Mouse (Mus musculus) urinary bladder, postnatal 14 days (tissue): ENCODE results near the gene Galntl6.

Experiments
- DNase-seq: peaks from one replicate; pipeline ENCODE4 v3.0.0; 2021; ENCODE audit warnings: low spot score

The Galntl6 gene

DNA sequence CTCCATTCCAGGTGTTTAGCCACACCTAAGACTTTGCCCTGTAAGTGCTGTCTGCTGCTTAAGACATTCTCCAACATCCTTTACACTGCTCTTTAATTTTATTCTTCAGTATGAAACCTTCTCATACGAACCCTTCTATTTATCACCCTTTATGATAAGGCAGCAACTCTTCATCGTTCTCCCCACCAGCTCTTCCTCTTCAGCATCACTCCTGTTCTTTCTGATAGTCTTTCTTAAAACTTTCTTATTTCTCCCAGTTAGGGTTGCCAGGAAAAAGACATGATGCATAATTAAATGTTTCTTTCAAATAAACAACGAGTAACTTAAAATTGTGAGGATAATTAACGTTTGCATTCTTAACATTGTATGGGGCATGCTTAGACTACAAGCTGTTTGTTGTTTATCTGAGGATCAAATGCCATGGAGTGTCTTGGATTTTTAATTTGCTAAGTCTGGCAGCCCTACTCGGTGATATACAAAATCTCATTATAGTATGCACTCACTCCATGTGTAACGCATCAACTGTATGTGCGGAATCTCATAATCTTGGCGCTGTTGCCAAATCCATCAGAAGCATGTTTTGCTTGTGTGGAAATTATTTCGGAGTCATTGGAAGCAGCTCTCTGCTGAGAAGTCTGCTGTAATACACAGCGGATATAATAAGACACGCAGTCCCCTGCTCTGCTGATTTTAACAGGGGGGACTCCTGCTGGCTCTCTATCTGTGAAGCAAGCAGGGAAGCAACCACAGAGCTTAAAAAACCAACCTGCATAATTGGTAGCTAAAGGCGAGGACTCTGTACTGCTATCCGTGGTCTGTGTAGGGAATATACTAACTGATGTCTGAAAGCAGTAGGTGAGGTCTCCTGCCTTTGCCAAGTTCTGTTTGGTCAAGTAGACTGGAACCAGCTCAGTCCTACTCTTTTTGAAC lies 1069.7 kb downstream of the Galntl6 start:
- DNase-seq = no peak

DNA sequence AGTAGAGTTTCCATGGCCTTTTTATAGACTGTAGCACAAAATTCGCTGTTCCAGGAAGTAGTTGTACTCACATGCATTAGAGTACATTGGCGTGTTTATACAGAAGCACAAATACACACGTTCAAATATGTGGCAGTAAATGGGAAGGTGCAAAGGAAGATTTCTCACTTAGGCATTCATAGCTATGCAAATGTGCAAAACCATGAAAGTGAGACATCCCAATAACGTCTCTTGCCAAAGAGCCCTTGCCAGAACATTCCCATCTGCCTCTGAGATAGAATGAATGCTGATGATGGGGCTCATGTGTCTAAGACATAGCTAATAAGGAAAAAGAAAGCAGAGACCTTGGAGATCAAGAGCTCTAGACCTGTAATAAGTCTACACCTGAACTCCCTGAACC lies 1071.0 kb downstream of the Galntl6 start:
- no peak for DNase-seq

DNA sequence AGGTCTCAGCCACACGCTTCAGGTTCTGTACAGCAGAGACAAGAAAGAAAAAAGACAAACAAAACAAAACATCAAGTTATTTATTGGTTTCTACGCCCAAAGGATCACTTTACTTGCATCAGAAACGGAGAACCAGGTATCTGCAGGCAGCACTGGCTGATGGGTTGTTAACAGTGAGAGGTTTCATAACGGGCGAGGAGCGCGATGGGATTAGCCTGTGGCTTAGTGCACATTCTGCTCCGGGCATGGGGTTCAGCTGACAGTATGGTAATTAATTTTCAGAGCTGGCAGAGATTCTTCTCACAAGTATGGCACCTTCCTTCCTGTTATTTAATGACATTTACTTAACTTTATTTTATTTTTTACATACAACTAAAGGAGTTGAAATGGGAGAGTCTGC lies 1075.1 kb downstream of the Galntl6 start:
- no peak for DNase-seq

DNA sequence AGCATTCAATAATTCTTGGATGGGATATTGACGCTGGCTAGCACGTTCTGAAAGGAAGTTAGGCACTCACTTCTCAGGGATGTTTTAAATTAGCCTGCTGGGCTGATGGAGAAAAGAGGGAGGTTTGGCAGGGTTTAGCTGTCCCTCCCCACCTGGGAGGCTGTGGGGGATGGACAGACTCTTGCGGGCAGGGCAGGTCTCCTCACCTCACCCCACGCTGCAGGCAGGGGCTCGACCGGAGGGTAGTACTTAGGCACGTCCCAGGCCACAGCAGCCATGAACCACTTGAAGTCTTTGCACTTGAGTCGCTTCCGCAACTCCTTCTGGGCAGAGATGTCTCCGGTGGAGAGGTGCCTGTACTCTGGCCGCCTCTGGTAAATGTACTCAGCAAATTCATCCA lies 1075.5 kb downstream of the Galntl6 start:
- DNase-seq = no peak

DNA sequence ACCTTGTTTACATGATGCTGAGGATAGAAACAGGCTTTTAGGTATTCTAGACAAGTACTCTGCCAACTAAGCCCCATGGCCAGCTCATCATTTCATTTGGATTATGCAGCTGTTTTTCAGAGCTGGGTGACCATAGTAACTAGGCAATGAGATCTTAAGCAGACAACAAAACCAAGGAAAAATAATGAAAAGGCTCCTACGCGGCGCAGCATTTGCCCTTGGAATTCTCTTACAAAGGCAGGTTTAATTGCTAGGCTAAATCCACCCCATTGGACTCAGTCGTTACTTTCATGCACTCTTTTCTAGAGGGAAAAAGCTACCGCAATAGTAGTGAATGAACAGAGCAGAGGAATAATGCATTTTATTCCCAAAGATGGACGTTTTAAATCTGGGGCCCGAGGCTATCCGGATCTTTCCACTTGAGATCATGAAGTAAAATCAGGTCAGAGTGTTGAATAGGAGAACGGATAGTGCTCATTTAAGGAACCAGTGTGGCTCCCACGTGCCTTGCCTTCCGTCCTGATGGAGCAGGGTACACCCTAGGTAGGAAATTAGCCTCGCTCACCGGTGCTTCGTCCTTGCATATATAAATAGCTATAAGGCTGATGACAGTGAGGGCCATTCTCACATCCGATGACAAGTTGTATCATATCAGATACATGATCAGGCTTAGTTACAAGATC lies 1076.1 kb downstream of the Galntl6 start:
- no peak for DNase-seq

DNA sequence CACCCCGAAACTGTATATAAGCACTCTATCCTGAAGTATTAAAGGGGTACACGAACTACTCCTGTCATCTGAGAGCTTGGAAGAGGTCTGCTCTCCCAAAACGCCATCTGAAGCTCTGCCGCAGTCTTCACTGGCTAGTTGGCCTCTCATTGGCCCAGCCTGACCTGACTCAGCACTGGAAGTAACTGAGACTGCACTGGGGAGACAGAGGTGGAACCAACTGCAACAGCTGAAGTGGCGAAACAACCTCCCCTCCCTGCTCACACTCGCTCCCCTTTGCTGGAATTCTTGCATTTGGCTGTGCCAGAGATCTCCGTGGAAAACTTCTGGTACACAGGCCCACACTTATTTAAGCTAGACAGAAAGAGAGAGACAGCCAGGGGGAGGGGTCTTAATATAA lies 1089.3 kb downstream of the Galntl6 start:
- DNase-seq = no peak

DNA sequence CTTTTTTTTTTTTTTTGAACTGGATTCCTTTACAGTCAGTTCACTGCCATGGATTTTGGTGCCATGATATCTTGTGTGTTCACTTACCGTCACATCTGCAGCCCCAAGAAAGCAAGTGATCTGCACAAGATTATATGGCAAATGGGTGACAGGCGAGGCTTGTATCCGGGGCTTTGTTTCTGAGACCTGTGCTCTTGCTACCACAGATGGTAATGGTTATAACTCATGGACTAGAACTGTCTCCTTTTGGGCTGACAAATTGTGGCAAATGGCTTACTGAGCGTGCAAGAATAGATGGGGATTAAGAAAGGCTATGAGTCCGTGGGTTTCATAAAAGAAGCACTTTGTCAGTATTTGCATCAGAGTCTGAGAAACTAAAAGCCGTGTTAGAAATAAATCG lies 1096.4 kb downstream of the Galntl6 start:
- no peak for DNase-seq

DNA sequence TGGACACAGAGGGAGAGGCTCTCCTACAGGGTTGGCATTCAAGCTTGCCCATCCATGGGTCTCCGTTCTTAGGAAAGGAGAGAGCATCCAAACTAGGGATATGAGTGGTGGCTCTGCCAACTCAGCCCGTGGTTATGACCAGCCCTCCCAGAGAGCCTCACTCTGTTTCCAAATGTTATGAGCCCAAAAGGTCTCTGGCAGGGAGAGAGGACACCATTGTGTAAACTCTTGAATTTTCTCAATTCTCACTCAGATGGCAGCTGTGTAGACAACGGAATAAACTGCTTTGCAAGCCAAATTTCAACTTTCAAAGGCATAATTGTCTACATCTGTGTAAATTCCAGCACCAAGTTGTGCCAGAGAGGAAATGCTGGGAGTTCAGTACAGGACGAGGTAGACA lies 1105.4 kb downstream of the Galntl6 start:
- no peak for DNase-seq

DNA sequence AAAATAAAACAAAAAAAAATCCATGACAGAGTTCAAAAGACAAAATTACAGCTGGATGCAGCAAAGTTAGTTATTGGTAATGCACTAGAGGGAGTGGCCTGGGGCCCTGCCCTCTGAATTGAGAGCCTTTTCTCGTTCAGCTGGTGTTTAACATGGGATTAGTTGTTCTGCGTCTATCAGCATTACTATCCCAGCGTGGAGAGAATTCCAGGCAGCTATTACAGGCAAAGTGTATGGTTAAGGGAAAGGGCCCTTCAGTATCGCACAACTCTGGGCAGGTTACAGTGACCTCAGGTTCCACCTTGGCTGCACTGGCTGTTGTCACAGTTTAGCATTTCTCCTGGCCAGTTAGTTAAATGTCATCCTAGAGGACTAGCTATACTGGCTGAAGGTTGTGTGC lies 1107.3 kb downstream of the Galntl6 start:
- DNase-seq = no peak

DNA sequence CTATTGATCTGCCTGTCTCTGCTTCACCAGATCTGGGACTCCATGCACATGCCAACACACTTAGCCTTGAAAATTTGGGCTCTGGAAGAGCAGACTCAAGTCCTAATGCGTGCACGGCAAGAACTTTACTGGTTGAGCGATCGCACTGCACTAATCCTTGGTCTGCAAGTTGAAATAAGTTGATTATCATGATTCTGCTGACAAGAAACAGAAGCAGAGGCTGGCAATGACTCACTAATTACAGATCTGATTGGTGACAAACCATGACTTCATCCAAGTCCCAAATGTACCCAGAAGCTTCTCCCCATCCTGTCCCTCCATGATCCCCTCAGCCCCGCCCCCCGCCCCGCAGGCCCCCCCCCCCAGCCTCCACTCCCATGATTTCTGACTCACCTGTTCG lies 1108.6 kb downstream of the Galntl6 start:
- no peak for DNase-seq

DNA sequence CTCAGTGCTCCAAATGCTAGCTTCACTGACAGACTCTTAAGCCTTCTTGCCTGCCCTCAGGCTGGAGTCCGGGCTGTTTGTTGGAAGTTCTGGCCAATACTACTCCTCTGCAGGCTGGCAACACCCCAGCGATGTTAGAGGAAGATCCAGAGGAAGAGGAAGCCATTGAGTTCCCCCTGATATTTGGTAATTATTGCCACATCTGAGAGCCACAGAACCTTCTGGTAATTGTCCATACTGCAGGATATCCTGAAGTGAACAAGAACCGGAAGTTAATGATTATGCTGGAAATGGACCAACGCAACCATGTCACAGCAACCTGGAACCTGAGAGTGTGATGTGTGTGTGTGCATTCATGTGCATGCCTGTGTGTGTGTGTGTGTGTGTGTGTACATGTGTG lies 1111.2 kb downstream of the Galntl6 start:
- no peak for DNase-seq

DNA sequence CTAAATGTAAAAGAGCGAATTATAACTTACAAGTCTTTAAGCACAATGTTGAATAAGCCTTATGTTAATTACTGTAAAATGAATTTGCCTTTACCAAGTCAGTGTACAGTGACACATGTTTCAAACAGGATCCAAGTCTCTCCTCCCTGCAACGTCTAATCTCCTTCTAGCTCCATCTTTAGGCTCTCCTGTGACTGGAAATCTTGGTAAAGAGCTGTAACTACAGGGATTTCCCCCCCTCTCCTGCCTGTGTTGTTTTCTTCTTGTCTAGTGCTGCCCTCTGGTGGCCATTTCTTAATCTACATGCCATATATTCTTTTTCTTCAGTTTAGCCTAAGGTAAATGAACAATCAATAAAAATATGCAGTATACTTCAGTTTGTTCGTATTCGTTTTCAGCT lies 1112.1 kb downstream of the Galntl6 start:
- DNase-seq = peak; percentile 76

DNA sequence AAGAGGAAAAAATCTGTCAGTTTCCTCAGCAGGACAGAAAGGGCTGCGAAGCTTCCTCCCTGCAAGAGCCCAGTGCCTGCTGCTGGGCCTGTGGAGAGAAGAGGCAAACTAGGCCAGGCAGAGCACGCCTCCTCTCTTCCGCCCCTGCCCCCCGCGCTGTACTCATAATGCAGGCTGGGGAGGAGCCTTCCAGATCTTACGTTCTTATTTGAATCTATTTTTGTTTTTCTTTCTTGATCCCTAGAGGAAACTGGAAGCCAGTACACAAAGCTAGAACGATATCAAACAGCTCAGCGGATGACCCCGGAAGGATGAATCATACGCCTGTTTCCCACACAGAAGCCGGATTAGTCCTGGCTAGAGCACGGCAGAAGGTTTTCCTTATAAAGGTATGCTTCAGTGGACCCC lies 1112.6 kb downstream of the Galntl6 start:
- DNase-seq = peak; percentile 42

DNA sequence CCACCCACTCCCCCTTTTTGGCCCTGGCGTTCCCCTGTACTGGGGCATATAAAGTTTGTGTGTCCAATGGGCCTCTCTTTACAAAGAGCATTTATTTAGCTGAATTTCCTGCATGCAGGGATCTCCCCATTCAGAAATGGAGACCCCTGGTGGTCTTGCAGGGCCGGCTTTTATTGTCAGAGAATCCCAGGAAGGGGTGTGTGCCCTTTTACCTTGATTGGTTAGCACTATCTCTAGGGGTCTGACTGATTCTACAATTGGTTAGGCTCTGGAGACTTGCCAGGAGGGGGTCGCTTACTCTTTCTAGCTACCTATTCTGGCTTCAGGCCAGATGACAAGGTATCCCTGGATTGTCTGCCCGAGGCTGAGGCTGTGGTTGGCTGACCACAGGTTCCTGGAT lies 1119.0 kb downstream of the Galntl6 start:
- DNase-seq = no peak

DNA sequence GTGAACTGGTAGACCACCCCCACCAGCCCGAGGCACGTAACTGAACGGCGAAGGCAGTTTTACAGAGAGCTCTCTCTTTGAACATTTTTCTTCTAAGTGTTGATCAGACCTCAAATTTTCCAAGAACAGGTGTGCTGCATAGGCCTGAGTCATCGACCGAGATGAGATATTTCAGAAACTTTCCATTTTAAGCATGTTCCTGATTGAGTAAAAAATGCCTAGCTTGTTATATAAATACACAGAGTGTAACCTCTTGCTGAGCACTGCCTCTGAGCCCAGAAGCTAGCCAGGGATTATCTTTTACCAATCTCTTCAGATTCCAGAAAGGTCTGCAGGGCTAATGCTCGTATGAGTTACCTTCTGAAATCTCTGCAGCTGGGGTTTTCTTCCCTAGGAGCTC lies 1120.2 kb downstream of the Galntl6 start:
- no peak for DNase-seq

DNA sequence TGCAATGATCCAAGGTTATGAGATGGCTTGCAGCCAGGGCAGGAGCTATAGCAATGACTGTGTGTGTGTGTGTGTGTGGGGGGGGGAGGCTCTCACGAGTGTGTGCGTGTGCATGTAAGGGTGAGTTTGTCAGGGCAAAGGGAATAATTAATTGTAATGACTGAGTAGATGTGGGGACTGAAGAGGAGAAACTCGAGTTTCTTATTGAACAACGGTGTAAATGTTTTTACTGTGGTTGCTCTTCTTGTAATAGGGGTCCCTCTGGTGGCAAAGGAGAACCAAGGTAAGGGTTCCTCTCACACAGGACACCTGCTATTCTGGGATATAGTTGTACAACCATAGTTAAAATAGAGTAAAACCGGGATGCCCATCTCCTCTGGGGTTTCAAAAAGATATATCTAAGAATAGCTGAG lies 1121.1 kb downstream of the Galntl6 start:
- peak; percentile 22 for DNase-seq

DNA sequence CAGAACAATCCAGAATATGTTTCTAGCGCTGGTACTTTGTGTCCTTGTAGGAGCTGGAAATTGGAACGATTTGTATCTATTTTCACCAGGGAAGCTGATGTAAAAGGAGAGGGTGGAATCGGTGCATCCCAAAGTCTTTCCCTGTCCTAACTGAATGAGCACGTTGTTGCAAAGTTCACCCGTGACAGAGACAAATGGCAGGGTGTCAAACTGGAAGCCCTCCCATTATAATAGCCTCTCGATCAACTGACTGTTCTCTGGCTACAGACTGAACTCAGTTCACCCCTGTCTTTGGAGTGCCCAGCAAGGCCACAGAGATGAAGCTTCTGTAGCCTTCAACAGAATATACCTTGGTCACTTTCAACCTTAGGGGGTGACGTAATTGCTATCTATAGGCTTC lies 1132.9 kb downstream of the Galntl6 start:
- DNase-seq = no peak

DNA sequence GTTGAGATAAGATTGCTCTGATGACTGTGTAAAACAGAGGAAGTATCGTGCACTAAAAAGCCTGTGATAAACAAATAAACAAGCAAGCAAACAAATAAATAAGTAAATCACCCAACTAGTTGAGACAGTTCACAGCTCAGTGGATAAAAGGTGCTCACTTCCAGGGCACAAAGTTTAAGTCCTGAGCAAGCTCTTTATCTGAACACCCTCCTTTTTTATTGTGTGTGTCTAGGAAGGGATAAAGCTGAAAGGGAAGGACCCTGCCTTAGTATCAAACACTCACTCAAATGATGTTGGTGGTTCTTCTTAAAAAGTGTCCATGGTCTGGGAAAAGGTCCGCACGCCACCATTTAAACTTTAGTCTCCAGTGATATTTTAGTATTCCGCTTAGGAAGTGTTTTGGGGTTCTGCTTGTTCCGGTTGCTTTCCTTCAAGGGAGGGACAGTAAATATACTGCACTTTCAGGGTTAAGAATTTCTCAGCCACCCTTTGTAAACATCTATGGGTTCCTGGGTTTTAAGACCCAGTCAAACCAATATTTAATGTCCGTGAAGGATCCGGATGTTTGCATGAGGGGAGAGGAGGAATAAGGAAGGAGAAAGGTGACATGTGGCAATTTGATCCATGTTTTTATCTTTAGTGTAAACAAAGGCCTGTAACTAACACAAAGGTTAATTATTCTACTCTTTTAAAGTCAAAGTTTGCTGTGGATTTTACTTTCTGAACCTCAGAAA lies 1134.3 kb downstream of the Galntl6 start:
- DNase-seq = no peak

DNA sequence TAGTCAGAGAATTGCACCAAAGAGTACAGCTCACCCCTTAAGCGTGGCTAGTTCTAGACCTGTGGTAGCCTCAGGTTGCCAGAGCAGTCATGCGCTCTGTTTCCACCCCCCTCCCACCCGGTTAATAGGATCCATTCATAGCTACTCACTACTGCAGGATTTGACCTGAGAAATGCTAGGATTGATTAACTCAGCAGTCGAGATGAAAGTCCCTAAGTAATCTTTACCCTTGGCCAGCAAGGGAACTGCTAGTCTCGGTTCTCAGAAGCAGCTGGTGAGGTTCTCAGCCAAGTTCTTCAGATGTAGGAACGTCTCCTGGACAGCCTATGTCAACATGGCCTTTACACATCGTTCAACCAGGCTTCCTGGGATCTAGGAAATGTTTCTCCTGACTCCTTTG lies 1135.7 kb downstream of the Galntl6 start:
- DNase-seq = no peak

DNA sequence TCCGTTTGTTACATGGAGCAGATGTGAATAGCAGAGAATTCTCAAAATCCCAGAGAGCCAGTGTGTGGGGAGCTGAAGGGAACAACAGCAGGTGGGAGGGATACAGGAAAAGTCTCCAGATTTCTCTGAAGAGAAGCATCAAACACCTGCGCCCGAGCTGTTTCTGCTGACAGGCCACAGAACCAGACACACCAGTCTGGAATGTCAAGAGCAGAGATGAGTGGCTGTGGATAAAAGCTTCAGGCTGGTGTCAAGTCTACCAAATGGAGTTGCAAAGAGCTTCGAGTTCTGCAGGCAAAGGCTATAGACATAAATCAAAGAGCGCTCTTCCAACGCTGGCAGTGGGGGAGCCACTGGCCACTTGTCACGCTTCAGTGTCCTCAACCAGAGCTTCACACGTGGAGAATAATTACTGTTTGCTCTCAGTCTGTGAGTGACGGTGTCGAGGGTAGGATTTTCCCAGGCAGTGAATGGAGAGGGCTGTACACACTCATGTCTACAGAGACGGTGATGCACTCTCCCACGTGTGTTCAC lies 1139.6 kb downstream of the Galntl6 start:
- DNase-seq = no peak

DNA sequence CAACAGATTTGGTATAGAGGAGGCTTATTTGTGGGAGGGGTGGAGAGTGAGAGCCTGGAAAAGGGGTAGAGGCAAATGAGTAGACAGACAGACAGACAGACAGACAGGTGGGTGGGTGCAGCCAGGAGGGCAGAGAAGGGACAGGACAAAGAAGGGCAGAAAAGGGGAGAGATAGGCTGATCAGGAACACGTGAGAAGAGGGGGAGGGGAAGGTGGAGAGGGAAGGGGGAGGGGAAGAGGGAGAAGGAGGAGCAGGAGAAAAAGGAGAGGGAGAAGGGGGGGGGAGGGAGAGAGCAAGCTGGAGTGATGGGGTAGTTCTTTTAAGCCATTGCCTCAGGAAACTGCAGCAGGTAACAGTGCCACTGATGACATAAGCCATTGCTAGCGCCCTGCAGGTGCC lies 1144.9 kb downstream of the Galntl6 start:
- DNase-seq = no peak

DNA sequence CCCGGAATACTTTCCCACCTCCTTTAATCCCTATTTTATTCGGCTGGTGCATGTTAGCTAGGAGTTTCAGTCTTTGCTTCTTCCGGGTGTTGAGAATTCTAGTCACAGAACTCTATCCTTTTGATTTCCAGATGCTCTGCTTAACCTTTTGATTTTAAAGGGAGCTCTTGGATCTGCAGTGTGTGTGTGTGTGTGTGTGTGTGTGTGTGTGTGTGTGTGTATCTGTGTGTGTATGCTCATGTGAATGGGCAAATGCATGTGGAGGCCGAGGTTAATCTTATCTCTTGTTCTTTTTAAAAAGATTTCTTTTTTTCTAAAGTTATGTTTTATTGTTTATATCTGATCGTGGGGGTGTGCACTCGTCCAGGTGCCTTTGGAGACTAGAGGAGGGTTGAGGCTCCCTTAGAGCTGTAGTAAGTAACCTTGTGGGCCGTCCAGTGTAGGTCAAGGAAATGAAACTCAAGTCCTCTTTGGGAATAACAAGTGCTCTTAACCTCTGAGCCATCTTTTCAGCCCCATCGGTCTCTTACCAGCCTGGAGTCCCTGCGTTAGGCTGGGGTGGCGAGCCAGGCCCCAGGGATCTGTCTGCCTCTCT lies 1145.9 kb downstream of the Galntl6 start:
- no peak for DNase-seq
